Mouse (Mus musculus): ENCODE measurements around the gene Pam16. TPM values are rescaled to one million over a fixed set of nuclear protein-coding genes. Genes with fewer than 3 reads are reported as not detected.
A peak's percentile ranks its signal among the peaks of the same experiment; 100 is the strongest.
"Not testable (repeated sequence)": the region's sequence is repeated elsewhere in the genome, so short reads cannot be mapped to it uniquely, and the experiment has no call there.

Pam16 gene
- polyA plus RNA-seq, 1 experiment from 2014 or later, result 81.9 TPM

- peak; percentile 7; the same call in 1 of the 2 replicates for ATAC-seq
Measured at GRCm38 (mm10) chr16:4585642-4586530, 38.9 kb downstream of the Pam16 start.

DNA sequence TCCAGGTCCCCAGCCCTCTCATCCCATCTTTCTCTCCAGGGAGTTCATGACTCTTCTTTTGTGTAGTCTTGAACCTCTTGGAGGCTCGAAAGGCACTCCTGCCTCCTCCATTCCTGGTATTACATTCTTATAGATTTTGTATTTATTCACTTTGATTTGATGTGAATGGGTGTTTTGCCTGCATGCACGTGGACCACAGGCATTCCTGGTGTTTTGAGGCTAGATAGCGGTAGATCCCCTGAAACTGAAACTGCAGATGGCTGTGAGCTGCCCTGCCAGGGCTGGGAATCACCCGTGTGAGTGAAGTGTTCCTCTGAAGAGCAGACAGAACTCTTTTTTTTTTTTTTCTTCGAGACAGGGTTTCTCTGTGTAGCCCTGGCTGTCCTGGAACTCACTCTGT is 40.4 kb downstream of the Pam16 start:
- Histone ChIP-seq H3K4me3 (no peak overlapping the region), H3K4me1 (peaks cover 50% of the 10 kb centered on the region), H3K27ac (no peak overlapping the region), H3K9ac (no peak overlapping the region), H3K4me2 (no peak overlapping the region), H3K9me3 (replicated peaks) (no peaks in the 10 kb centered on the region), H3K36me3 (no peaks in the 10 kb centered on the region), H3K27me3 (replicated peaks) (no peaks in the 10 kb centered on the region)
- 51% methylated on average over 5 of the region's 5 CpGs for WGBS (ENCODE audit: insufficient replicate concordance)
- ATAC-seq, result no peak

More at GRCm38 (mm10) chr16:4585642-4586530, 38.9 kb downstream of the Pam16 start:
- peaks cover 50% of the 10 kb centered on the region for H3K4me1 ChIP-seq
- peak overlapping the region; percentile 81 for H3K4me2 ChIP-seq
- no peaks in the 10 kb centered on the region for H3K27me3 ChIP-seq (replicated peaks)
- H3K9ac ChIP-seq, result peak overlapping the region; percentile 72
- H3K9me3 ChIP-seq (replicated peaks), result no peaks in the 10 kb centered on the region
- WGBS (ENCODE audit: insufficient replicate concordance), result 6% methylated on average over 14 of the region's 14 CpGs
- H3K36me3 ChIP-seq, result peaks cover 6% of the 10 kb centered on the region; the same call in 1 of the 2 replicates
- H3K4me3 ChIP-seq, result peak overlapping the region; percentile 60
- H3K27ac ChIP-seq, result peak overlapping the region; percentile 69

DNA sequence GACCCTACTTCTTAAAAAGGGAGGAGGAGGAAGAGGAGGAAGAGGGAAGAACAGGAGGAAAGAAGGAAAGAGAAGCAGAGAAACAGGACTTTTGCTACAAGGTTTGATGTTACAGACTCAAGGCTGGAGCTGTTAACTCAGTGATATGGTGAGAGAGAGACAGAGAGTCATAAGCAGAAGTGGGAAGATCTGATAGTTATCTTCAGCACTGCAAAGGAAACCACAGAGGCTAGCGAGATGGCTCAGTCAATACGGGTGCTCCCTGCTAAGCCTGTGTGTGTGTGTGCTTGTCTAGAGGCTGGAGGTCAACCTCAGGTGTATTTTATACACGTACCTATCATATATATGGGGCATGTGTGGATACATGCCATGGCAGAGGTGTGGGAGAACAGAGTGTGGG is 41.0 kb downstream of the Pam16 start:
- no peak overlapping the region for H3K4me3 ChIP-seq
- WGBS (ENCODE audit: insufficient replicate concordance), result 13% methylated on average over 3 of the region's 3 CpGs
- H3K4me2 ChIP-seq, result peak overlapping the region; percentile 19
- H3K4me1 ChIP-seq, result peaks cover 49% of the 10 kb centered on the region
- 0 out of 2 replicates have a peak overlapping the region, but pooled peaks have one; percentile 51 for H3K27ac ChIP-seq
- ATAC-seq, result no peak
- no peaks in the 10 kb centered on the region for H3K9me3 ChIP-seq (replicated peaks)
- no peak overlapping the region for H3K9ac ChIP-seq
- no peaks in the 10 kb centered on the region for H3K36me3 ChIP-seq
- H3K27me3 ChIP-seq (replicated peaks), result no peaks in the 10 kb centered on the region

GRCm38 (mm10) chr16:4581179-4581578 is 43.6 kb downstream of the Pam16 start:
- not testable (repeated sequence) for H3K4me3 ChIP-seq; H3K27me3 ChIP-seq (replicated peaks); ATAC-seq; H3K27ac ChIP-seq; H3K36me3 ChIP-seq; H3K9ac ChIP-seq; H3K4me2 ChIP-seq; H3K9me3 ChIP-seq (replicated peaks)
- 81% methylated on average over 4 of the region's 4 CpGs for WGBS (ENCODE audit: insufficient replicate concordance)
- peaks cover 27% of the 10 kb centered on the region for H3K4me1 ChIP-seq

DNA sequence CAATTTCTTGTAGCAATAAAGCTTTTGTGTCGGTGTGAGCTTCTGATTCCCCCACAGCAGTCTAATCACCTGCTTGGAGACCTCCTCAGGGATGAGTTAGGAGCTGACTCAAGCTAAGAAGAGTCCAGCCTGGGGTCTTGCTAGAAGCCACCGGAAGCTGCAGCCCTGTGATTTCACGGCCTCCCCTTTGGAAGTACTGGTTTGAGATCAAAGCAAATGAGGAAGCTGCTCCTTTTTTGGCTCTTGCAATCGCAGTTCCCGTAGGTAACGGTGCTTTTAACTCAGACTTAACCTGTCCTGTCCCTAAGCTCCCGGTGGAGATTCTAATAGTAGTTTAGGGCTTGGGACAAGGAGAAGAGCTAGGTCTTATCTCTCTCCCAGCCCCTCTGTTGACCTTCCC is 46.2 kb downstream of the Pam16 start:
- H3K4me3 ChIP-seq, result no peak overlapping the region
- no peak overlapping the region for H3K4me2 ChIP-seq
- H3K4me1 ChIP-seq, result peaks cover 7% of the 10 kb centered on the region
- no peak overlapping the region for H3K27ac ChIP-seq
- no peaks in the 10 kb centered on the region for H3K36me3 ChIP-seq
- ATAC-seq, result no peak
- WGBS (ENCODE audit: insufficient replicate concordance), result 26% methylated on average over 7 of the region's 7 CpGs
- H3K27me3 ChIP-seq (replicated peaks), result peaks cover 9% of the 10 kb centered on the region; the same call in 1 of the 2 replicates
- no peaks in the 10 kb centered on the region for H3K9me3 ChIP-seq (replicated peaks)
- no peak overlapping the region for H3K9ac ChIP-seq

DNA sequence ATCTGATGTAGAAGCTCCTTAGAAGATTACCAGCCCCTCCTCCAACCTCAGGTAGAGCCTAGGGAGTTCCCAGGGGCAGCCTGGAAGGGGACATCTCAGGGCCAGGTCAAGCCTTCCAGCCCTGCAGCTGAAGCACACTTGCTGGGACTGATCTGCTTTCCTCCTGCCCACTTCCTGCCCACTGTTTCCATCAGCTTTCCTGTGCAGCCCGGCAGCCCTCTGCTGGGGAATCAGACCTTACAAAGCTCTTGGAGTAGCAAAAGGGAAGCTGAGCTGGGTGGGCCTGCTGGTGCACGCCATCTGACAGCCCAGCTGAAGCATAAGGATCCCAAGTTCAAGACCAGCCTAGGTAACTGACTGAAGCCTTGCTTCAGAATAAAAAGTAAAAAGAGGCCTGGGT is 47.9 kb downstream of the Pam16 start:
- 32% methylated on average over 2 of the region's 2 CpGs for WGBS (ENCODE audit: insufficient replicate concordance)
- Histone ChIP-seq H3K9me3 (replicated peaks) (no peaks in the 10 kb centered on the region), H3K36me3 (no peaks in the 10 kb centered on the region), H3K27me3 (replicated peaks) (peaks cover 9% of the 10 kb centered on the region; the same call in 1 of the 2 replicates), H3K4me3 (no peak overlapping the region), H3K4me2 (no peak overlapping the region), H3K4me1 (no peaks in the 10 kb centered on the region), H3K27ac (no peak overlapping the region), H3K9ac (no peak overlapping the region)
- ATAC-seq, result no peak

- H3K4me2 ChIP-seq, result no peak overlapping the region
- no peak for ATAC-seq
- no peaks in the 10 kb centered on the region for H3K4me1 ChIP-seq
- H3K9ac ChIP-seq, result no peak overlapping the region
- H3K27ac ChIP-seq, result no peak overlapping the region
- no peaks in the 10 kb centered on the region for H3K36me3 ChIP-seq
- 61% methylated on average over 2 of the region's 2 CpGs for WGBS (ENCODE audit: insufficient replicate concordance)
- no peaks in the 10 kb centered on the region for H3K9me3 ChIP-seq (replicated peaks)
- no peak overlapping the region for H3K4me3 ChIP-seq
- H3K27me3 ChIP-seq (replicated peaks), result peaks cover 9% of the 10 kb centered on the region; the same call in 1 of the 2 replicates
Measured at GRCm38 (mm10) chr16:4576038-4576437, 48.8 kb downstream of the Pam16 start.

- Histone ChIP-seq H3K9ac (no peak overlapping the region), H3K27ac (no peak overlapping the region), H3K4me2 (no peak overlapping the region), H3K4me1 (no peaks in the 10 kb centered on the region), H3K9me3 (replicated peaks) (no peaks in the 10 kb centered on the region), H3K36me3 (no peaks in the 10 kb centered on the region), H3K4me3 (no peak overlapping the region), H3K27me3 (replicated peaks) (no peaks in the 10 kb centered on the region; the same call in 1 of the 2 replicates)
- 71% methylated on average over 4 of the region's 4 CpGs for WGBS (ENCODE audit: insufficient replicate concordance)
- ATAC-seq, result no peak
Measured at GRCm38 (mm10) chr16:4570737-4571136, 54.1 kb downstream of the Pam16 start.

- Histone ChIP-seq H3K4me1 (no peaks in the 10 kb centered on the region), H3K27me3 (replicated peaks) (no peaks in the 10 kb centered on the region; the same call in 1 of the 2 replicates), H3K4me2 (no peak overlapping the region), H3K9ac (no peak overlapping the region), H3K27ac (no peak overlapping the region), H3K9me3 (replicated peaks) (no peaks in the 10 kb centered on the region), H3K4me3 (no peak overlapping the region), H3K36me3 (no peaks in the 10 kb centered on the region)
- ATAC-seq, result peak; percentile 38; the same call in 1 of the 2 replicates
- WGBS (ENCODE audit: insufficient replicate concordance), result 18% methylated on average over 4 of the region's 4 CpGs
Measured at GRCm38 (mm10) chr16:4567912-4568311, 56.9 kb downstream of the Pam16 start.

Other genes starting within 250 kb of the Pam16 start
- gene Adcy9, start 204.5 kb downstream of the Pam16 start, polyA plus RNA-seq (2016; fragmentation: Nextera tagmentation; extraction: Ambion mirVana), result 1.1 and 1.6 TPM in 2 replicates
- 5.1 and 5.6 TPM in 2 replicates for gene Srl, start 83.2 kb downstream of the Pam16 start, polyA plus RNA-seq (2016; fragmentation: Nextera tagmentation; extraction: Ambion mirVana)
- 13.3 and 14.3 TPM in 2 replicates for gene Tfap4, start 65.1 kb downstream of the Pam16 start, polyA plus RNA-seq (2016; fragmentation: Nextera tagmentation; extraction: Ambion mirVana)
- gene Glis2, start 30.3 kb downstream of the Pam16 start, polyA plus RNA-seq (2016; fragmentation: Nextera tagmentation; extraction: Ambion mirVana), result 6.1 and 7.3 TPM in 2 replicates
- gene Vasn, start 15.0 kb upstream of the Pam16 start, polyA plus RNA-seq (2016; fragmentation: Nextera tagmentation; extraction: Ambion mirVana), result 4.7 and 5.0 TPM in 2 replicates
- 69.2 and 74.2 TPM in 2 replicates for gene Dnaja3, start 15.0 kb upstream of the Pam16 start, polyA plus RNA-seq (2016; fragmentation: Nextera tagmentation; extraction: Ambion mirVana)
- gene Coro7, start 54.8 kb upstream of the Pam16 start, polyA plus RNA-seq (2016; fragmentation: Nextera tagmentation; extraction: Ambion mirVana), result 11.3 and 11.9 TPM in 2 replicates
- 50.0 and 53.0 TPM in 2 replicates for gene Nmral1, start 94.4 kb upstream of the Pam16 start, polyA plus RNA-seq (2016; fragmentation: Nextera tagmentation; extraction: Ambion mirVana)
- gene Hmox2, start 101.4 kb upstream of the Pam16 start, polyA plus RNA-seq (2016; fragmentation: Nextera tagmentation; extraction: Ambion mirVana), result 40.9 and 42.5 TPM in 2 replicates
- gene Cdip1, start 165.3 kb upstream of the Pam16 start, polyA plus RNA-seq (2016; fragmentation: Nextera tagmentation; extraction: Ambion mirVana), result 24.9 and 25.7 TPM in 2 replicates
- gene 4930562C15Rik, start 210.4 kb upstream of the Pam16 start, polyA plus RNA-seq (2016; fragmentation: Nextera tagmentation; extraction: Ambion mirVana), result 0.13 and 0.16 TPM in 2 replicates

Data from liver, embryonic 12.5 days (tissue).